Mouse (Mus musculus): ENCODE results near the gene Acot8. TPM values are rescaled to one million over a fixed set of nuclear protein-coding genes. Genes with fewer than 3 reads are reported as not detected.

Gene Acot8
- polyA plus RNA-seq, 1 experiment from 2014 or later: 17.0 TPM

GRCm38 (mm10) chr2:164744987-164745386 lies 59.7 kb downstream of the Acot8 start:
- WGBS: 76% methylated on average over 13 of the region's 13 CpGs
- Histone ChIP-seq H3K4me3 (peak overlapping the region; percentile 88), H3K27ac (no peak overlapping the region), H3K9me3 (replicated peaks) (no peaks in the 10 kb centered on the region), H3K4me1 (peaks cover 28% of the 10 kb centered on the region), H3K4me2 (peak overlapping the region; percentile 94), H3K36me3 (ENCODE audit: poor library complexity, severe bottlenecking) (peaks cover 24% of the 10 kb centered on the region), H3K27me3 (no peaks in the 10 kb centered on the region), H3K9ac (peak overlapping the region; percentile 94)
- ATAC-seq: no peak

Other genes with a start within 250 kb of the Acot8 start
- 15.4 and 21.2 TPM in 2 replicates for gene Wfdc2, start 242.5 kb downstream of the Acot8 start, polyA plus RNA-seq (2015; fragmentation: Nextera tagmentation; extraction: Ambion mirVana)
- not detected in 2 replicates for gene Spint3, start 231.4 kb downstream of the Acot8 start, polyA plus RNA-seq (2015; fragmentation: Nextera tagmentation; extraction: Ambion mirVana)
- not detected in 2 replicates for gene Wfdc6a, start 219.4 kb downstream of the Acot8 start, polyA plus RNA-seq (2015; fragmentation: Nextera tagmentation; extraction: Ambion mirVana)
- not detected in 2 replicates for gene Eppin, start 211.3 kb downstream of the Acot8 start, polyA plus RNA-seq (2015; fragmentation: Nextera tagmentation; extraction: Ambion mirVana)
- not detected in 2 replicates for gene Wfdc6b, start 191.4 kb downstream of the Acot8 start, polyA plus RNA-seq (2015; fragmentation: Nextera tagmentation; extraction: Ambion mirVana)
- not detected in 2 replicates for gene Wfdc8, start 191.3 kb downstream of the Acot8 start, polyA plus RNA-seq (2015; fragmentation: Nextera tagmentation; extraction: Ambion mirVana)
- not detected in 2 replicates for gene Wfdc16, start 166.1 kb downstream of the Acot8 start, polyA plus RNA-seq (2015; fragmentation: Nextera tagmentation; extraction: Ambion mirVana)
- gene Wfdc10, start 148.8 kb downstream of the Acot8 start, polyA plus RNA-seq (2015; fragmentation: Nextera tagmentation; extraction: Ambion mirVana): not detected in 2 replicates
- gene Wfdc9, start 148.3 kb downstream of the Acot8 start, polyA plus RNA-seq (2015; fragmentation: Nextera tagmentation; extraction: Ambion mirVana): not detected in 2 replicates
- gene Wfdc11, start 130.8 kb downstream of the Acot8 start, polyA plus RNA-seq (2015; fragmentation: Nextera tagmentation; extraction: Ambion mirVana): not detected in 2 replicates
- not detected in 2 replicates for gene Wfdc13, start 119.8 kb downstream of the Acot8 start, polyA plus RNA-seq (2015; fragmentation: Nextera tagmentation; extraction: Ambion mirVana)
- gene Spint4, start 106.4 kb downstream of the Acot8 start, polyA plus RNA-seq (2015; fragmentation: Nextera tagmentation; extraction: Ambion mirVana): not detected in 2 replicates
- gene Spint5, start 89.6 kb downstream of the Acot8 start, polyA plus RNA-seq (2015; fragmentation: Nextera tagmentation; extraction: Ambion mirVana): not detected in 2 replicates
- gene Wfdc3, start 59.0 kb downstream of the Acot8 start, polyA plus RNA-seq (2015; fragmentation: Nextera tagmentation; extraction: Ambion mirVana): 0.92 and 1.4 TPM in 2 replicates
- gene Dnttip1, start 58.9 kb downstream of the Acot8 start, polyA plus RNA-seq (2015; fragmentation: Nextera tagmentation; extraction: Ambion mirVana): 75.2 and 80.2 TPM in 2 replicates
- gene Ube2c, start 35.0 kb downstream of the Acot8 start, polyA plus RNA-seq (2015; fragmentation: Nextera tagmentation; extraction: Ambion mirVana): 476 and 507 TPM in 2 replicates
- gene Tnnc2, start 24.9 kb downstream of the Acot8 start, polyA plus RNA-seq (2015; fragmentation: Nextera tagmentation; extraction: Ambion mirVana): not detected in 2 replicates
- 14.7 and 15.4 TPM in 2 replicates for gene Snx21, start 19.1 kb downstream of the Acot8 start, polyA plus RNA-seq (2015; fragmentation: Nextera tagmentation; extraction: Ambion mirVana)
- 11.7 and 12.1 TPM in 2 replicates for gene Zswim3, start 216 bp upstream of the Acot8 start, polyA plus RNA-seq (2015; fragmentation: Nextera tagmentation; extraction: Ambion mirVana)
- 22.1 and 23.2 TPM in 2 replicates for gene Zswim1, start 17.8 kb upstream of the Acot8 start, polyA plus RNA-seq (2015; fragmentation: Nextera tagmentation; extraction: Ambion mirVana)
- gene Spata25, start 23.7 kb upstream of the Acot8 start, polyA plus RNA-seq (2015; fragmentation: Nextera tagmentation; extraction: Ambion mirVana): not detected in 2 replicates
- gene Ctsa, start 28.0 kb upstream of the Acot8 start, polyA plus RNA-seq (2015; fragmentation: Nextera tagmentation; extraction: Ambion mirVana): 82.7 and 91.6 TPM in 2 replicates
- gene Neurl2, start 28.6 kb upstream of the Acot8 start, polyA plus RNA-seq (2015; fragmentation: Nextera tagmentation; extraction: Ambion mirVana): 4.0 and 4.2 TPM in 2 replicates
- gene Pltp, start 52.8 kb upstream of the Acot8 start, polyA plus RNA-seq (2015; fragmentation: Nextera tagmentation; extraction: Ambion mirVana): 34.3 and 35.4 TPM in 2 replicates
- gene Pcif1, start 74.4 kb upstream of the Acot8 start, polyA plus RNA-seq (2015; fragmentation: Nextera tagmentation; extraction: Ambion mirVana): 101 and 107 TPM in 2 replicates
- 12.2 and 15.1 TPM in 2 replicates for gene Zfp335, start 106.9 kb upstream of the Acot8 start, polyA plus RNA-seq (2015; fragmentation: Nextera tagmentation; extraction: Ambion mirVana)
- gene Mmp9, start 135.9 kb upstream of the Acot8 start, polyA plus RNA-seq (2015; fragmentation: Nextera tagmentation; extraction: Ambion mirVana): 8.6 and 10.6 TPM in 2 replicates
- 5.7 and 8.8 TPM in 2 replicates for gene Slc12a5, start 155.9 kb upstream of the Acot8 start, polyA plus RNA-seq (2015; fragmentation: Nextera tagmentation; extraction: Ambion mirVana)
- 131 and 134 TPM in 2 replicates for gene Ncoa5, start 230.0 kb upstream of the Acot8 start, polyA plus RNA-seq (2015; fragmentation: Nextera tagmentation; extraction: Ambion mirVana)